Mouse (Mus musculus): Measurements from ENCODE around the gene Gmppb. TPM values are rescaled to one million over a fixed set of nuclear protein-coding genes. Genes with fewer than 3 reads are reported as not detected.

Gmppb gene
- polyA plus RNA-seq, 1 experiment from 2014 or later = 105 TPM

- peak; percentile 73 for ATAC-seq
- peak overlapping the region; percentile 82 for H3K9ac ChIP-seq (ENCODE audit: low read depth, low read length)
- no peaks in the 10 kb centered on the region for H3K9me3 ChIP-seq (ENCODE audit: control insufficient read depth, low read length)
- peak overlapping the region; percentile 81 for H3K4me2 ChIP-seq (ENCODE audit: low read depth, low read length)
- WGBS = 37% methylated on average over 15 of the region's 15 CpGs
- no peaks in the 10 kb centered on the region for H3K27me3 ChIP-seq (replicated peaks; ENCODE audit: control insufficient read depth, insufficient read depth, low read length)
- peaks cover 45% of the 10 kb centered on the region for H3K4me1 ChIP-seq (ENCODE audit: control insufficient read depth, insufficient read depth, low read length)
- H3K36me3 ChIP-seq (ENCODE audit: control insufficient read depth, insufficient read depth, low read length) = peaks cover 22% of the 10 kb centered on the region; the same call in 1 of the 2 replicates
- peak overlapping the region; percentile 86 for H3K4me3 ChIP-seq (ENCODE audit: low read length)
- peak overlapping the region; percentile 93 for H3K27ac ChIP-seq (ENCODE audit: low read length)
Measured at GRCm38 (mm10) chr9:108049561-108050251, 664 bp downstream of the Gmppb start.

- ATAC-seq = no peak
- H3K4me1 ChIP-seq (ENCODE audit: control insufficient read depth, insufficient read depth, low read length) = peaks cover 45% of the 10 kb centered on the region
- H3K4me2 ChIP-seq (ENCODE audit: low read depth, low read length) = no peak overlapping the region
Measured at GRCm38 (mm10) chr9:108051184-108051930, 2.3 kb downstream of the Gmppb start.

GRCm38 (mm10) chr9:108051931-108052220, 2.8 kb downstream of the Gmppb start:
- Histone ChIP-seq H3K9me3 (ENCODE audit: control insufficient read depth, low read length) (no peaks in the 10 kb centered on the region), H3K36me3 (ENCODE audit: control insufficient read depth, insufficient read depth, low read length) (peaks cover 28% of the 10 kb centered on the region), H3K27me3 (replicated peaks; ENCODE audit: control insufficient read depth, insufficient read depth, low read length) (no peaks in the 10 kb centered on the region), H3K4me3 (ENCODE audit: low read length) (no peak overlapping the region), H3K4me1 (ENCODE audit: control insufficient read depth, insufficient read depth, low read length) (peaks cover 45% of the 10 kb centered on the region), H3K27ac (ENCODE audit: low read length) (no peak overlapping the region), H3K9ac (ENCODE audit: low read depth, low read length) (peak overlapping the region; percentile 82; the same call in 1 of the 2 replicates), H3K4me2 (ENCODE audit: low read depth, low read length) (no peak overlapping the region)
- ATAC-seq = no peak
- 83% methylated on average over 4 of the region's 4 CpGs for WGBS

More at GRCm38 (mm10) chr9:108051184-108051930, 2.3 kb downstream of the Gmppb start:
- Histone ChIP-seq H3K9me3 (ENCODE audit: control insufficient read depth, low read length) (no peaks in the 10 kb centered on the region), H3K9ac (ENCODE audit: low read depth, low read length) (peak overlapping the region; percentile 82), H3K36me3 (ENCODE audit: control insufficient read depth, insufficient read depth, low read length) (peaks cover 27% of the 10 kb centered on the region), H3K27me3 (replicated peaks; ENCODE audit: control insufficient read depth, insufficient read depth, low read length) (no peaks in the 10 kb centered on the region), H3K4me3 (ENCODE audit: low read length) (no peak overlapping the region), H3K27ac (ENCODE audit: low read length) (no peak overlapping the region)
- 92% methylated on average over 15 of the region's 15 CpGs for WGBS

GRCm38 (mm10) chr9:108052411-108052810, 3.4 kb downstream of the Gmppb start:
- H3K4me1 ChIP-seq (ENCODE audit: control insufficient read depth, insufficient read depth, low read length) = peaks cover 43% of the 10 kb centered on the region
- no peak for ATAC-seq
- H3K4me2 ChIP-seq (ENCODE audit: low read depth, low read length) = no peak overlapping the region
- 70% methylated on average over 7 of the region's 7 CpGs for WGBS
- no peaks in the 10 kb centered on the region for H3K9me3 ChIP-seq (ENCODE audit: control insufficient read depth, low read length)
- H3K27ac ChIP-seq (ENCODE audit: low read length) = peak overlapping the region; percentile 61
- H3K36me3 ChIP-seq (ENCODE audit: control insufficient read depth, insufficient read depth, low read length) = peaks cover 28% of the 10 kb centered on the region
- H3K9ac ChIP-seq (ENCODE audit: low read depth, low read length) = peak overlapping the region; percentile 43
- H3K4me3 ChIP-seq (ENCODE audit: low read length) = no peak overlapping the region
- H3K27me3 ChIP-seq (replicated peaks; ENCODE audit: control insufficient read depth, insufficient read depth, low read length) = no peaks in the 10 kb centered on the region

- peaks cover 36% of the 10 kb centered on the region for H3K4me1 ChIP-seq (ENCODE audit: control insufficient read depth, insufficient read depth, low read length)
- H3K9me3 ChIP-seq (ENCODE audit: control insufficient read depth, low read length) = no peaks in the 10 kb centered on the region
- H3K36me3 ChIP-seq (ENCODE audit: control insufficient read depth, insufficient read depth, low read length) = peaks cover 28% of the 10 kb centered on the region
- H3K27me3 ChIP-seq (replicated peaks; ENCODE audit: control insufficient read depth, insufficient read depth, low read length) = no peaks in the 10 kb centered on the region
- 55% methylated on average over 20 of the region's 20 CpGs for WGBS
- peak within 1 kb of the TSS; percentile 56 for H3K4me2 ChIP-seq (ENCODE audit: low read depth, low read length)
- peak within 1 kb of the TSS; percentile 31 for H3K4me3 ChIP-seq (ENCODE audit: low read length)
- H3K27ac ChIP-seq (ENCODE audit: low read length) = peak within 1 kb of the TSS; percentile 70
- peak within 1 kb of the TSS; percentile 82 for H3K9ac ChIP-seq (ENCODE audit: low read depth, low read length)
- ATAC-seq = peak; percentile 45
Measured at GRCm38 (mm10) chr9:108052885-108053664, 4.0 kb downstream of the Gmppb start, which contains the start of gene Amigo3. TSS of gene Amigo3 (plus strand) at chr9:108053159.

- peak overlapping the region; percentile 70 for H3K27ac ChIP-seq (ENCODE audit: low read length)
- H3K9ac ChIP-seq (ENCODE audit: low read depth, low read length) = peak overlapping the region; percentile 63
- WGBS = 83% methylated on average over 15 of the region's 15 CpGs
Measured at GRCm38 (mm10) chr9:108053665-108054225, 4.7 kb downstream of the Gmppb start.

GRCm38 (mm10) chr9:108054331-108055040, 5.4 kb downstream of the Gmppb start:
- H3K36me3 ChIP-seq (ENCODE audit: control insufficient read depth, insufficient read depth, low read length) = peaks cover 34% of the 10 kb centered on the region
- WGBS = 89% methylated on average over 22 of the region's 22 CpGs
- H3K27me3 ChIP-seq (replicated peaks; ENCODE audit: control insufficient read depth, insufficient read depth, low read length) = no peaks in the 10 kb centered on the region
- peak overlapping the region; percentile 16; the same call in 1 of the 2 replicates for H3K27ac ChIP-seq (ENCODE audit: low read length)
- H3K4me1 ChIP-seq (ENCODE audit: control insufficient read depth, insufficient read depth, low read length) = peaks cover 31% of the 10 kb centered on the region
- peak overlapping the region; percentile 31; the same call in 1 of the 2 replicates for H3K9ac ChIP-seq (ENCODE audit: low read depth, low read length)
- H3K4me2 ChIP-seq (ENCODE audit: low read depth, low read length) = no peak overlapping the region
- H3K4me3 ChIP-seq (ENCODE audit: low read length) = no peak overlapping the region
- no peak for ATAC-seq
- H3K9me3 ChIP-seq (ENCODE audit: control insufficient read depth, low read length) = no peaks in the 10 kb centered on the region

More at GRCm38 (mm10) chr9:108053665-108054225, 4.7 kb downstream of the Gmppb start:
- H3K27me3 ChIP-seq (replicated peaks; ENCODE audit: control insufficient read depth, insufficient read depth, low read length) = no peaks in the 10 kb centered on the region
- H3K4me3 ChIP-seq (ENCODE audit: low read length) = no peak overlapping the region
- H3K4me1 ChIP-seq (ENCODE audit: control insufficient read depth, insufficient read depth, low read length) = peaks cover 31% of the 10 kb centered on the region
- H3K9me3 ChIP-seq (ENCODE audit: control insufficient read depth, low read length) = no peaks in the 10 kb centered on the region
- ATAC-seq = no peak
- H3K4me2 ChIP-seq (ENCODE audit: low read depth, low read length) = no peak overlapping the region
- H3K36me3 ChIP-seq (ENCODE audit: control insufficient read depth, insufficient read depth, low read length) = peaks cover 28% of the 10 kb centered on the region

- H3K36me3 ChIP-seq (ENCODE audit: control insufficient read depth, insufficient read depth, low read length) = peaks cover 34% of the 10 kb centered on the region
- H3K4me1 ChIP-seq (ENCODE audit: control insufficient read depth, insufficient read depth, low read length) = peaks cover 28% of the 10 kb centered on the region
- no peak overlapping the region for H3K4me3 ChIP-seq (ENCODE audit: low read length)
- H3K27ac ChIP-seq (ENCODE audit: low read length) = no peak overlapping the region
- ATAC-seq = no peak
- H3K9ac ChIP-seq (ENCODE audit: low read depth, low read length) = no peak overlapping the region
- no peaks in the 10 kb centered on the region for H3K9me3 ChIP-seq (ENCODE audit: control insufficient read depth, low read length)
- WGBS = 77% methylated on average over 1 of the region's 1 CpGs
- no peak overlapping the region for H3K4me2 ChIP-seq (ENCODE audit: low read depth, low read length)
- H3K27me3 ChIP-seq (replicated peaks; ENCODE audit: control insufficient read depth, insufficient read depth, low read length) = no peaks in the 10 kb centered on the region
Measured at GRCm38 (mm10) chr9:108055061-108055460, 6.0 kb downstream of the Gmppb start.

Data from intestine, embryonic 16.5 days (tissue).